Mouse (Mus musculus) thymus, postnatal 10 days (tissue): ENCODE measurements around the gene Abhd11.
"Not testable (repeated sequence)": the region's sequence is repeated elsewhere in the genome, so short reads cannot be mapped to it uniquely, and the experiment has no call there.

Experiments used
- DNase-seq, 2 experiments: peaks; one replicate each; pipeline ENCODE4 v3.0.0; 2021; ENCODE audit warnings: low spot score in 2 of 2

Abhd11 gene

DNA sequence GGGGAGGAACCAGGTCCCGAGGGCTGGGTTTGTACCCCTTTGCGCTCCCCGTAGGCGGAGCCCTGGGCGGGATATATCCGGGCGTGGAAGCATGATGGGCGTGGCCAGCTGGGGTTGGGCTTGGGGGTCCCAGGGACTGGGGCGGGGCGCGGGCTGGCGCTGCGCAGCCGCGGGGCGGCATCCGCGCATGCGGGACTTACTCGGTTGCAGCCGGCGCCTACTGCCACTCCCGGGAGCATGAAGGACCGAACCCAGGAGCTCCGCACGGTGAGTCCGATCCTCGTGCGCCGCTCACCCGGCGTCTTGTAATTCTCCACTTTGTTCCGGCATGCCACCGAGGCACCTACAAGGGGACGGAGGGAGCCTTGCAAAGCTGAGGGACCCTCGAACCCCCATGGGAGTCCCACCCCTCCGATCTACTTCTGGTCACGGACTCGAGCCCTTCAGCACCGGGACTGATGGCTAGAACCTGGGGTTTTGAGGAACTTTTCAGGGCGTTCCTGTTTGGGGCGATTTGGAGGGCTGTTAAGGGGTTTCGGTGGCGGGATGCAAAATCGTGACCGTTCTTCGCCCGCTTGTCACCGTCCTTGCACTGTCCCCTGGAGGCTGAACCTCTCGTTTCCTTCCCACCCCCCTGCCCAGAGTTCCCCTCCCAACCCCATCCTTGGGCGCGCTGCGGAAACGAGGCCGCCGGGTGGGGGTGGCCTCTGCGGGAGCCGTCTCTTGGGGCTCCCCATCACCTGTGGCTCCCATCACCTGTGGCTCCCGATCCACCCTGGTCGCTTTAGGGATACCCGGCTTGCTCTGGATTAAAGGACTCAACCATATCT, 14.6 kb downstream of the Abhd11 start, which contains the start of gene Stx1a:
TSS of gene Stx1a (plus strand) at position 139 of the 830 bp plus-strand sequence.
- peak; percentile 89 to 90 for DNase-seq

DNA sequence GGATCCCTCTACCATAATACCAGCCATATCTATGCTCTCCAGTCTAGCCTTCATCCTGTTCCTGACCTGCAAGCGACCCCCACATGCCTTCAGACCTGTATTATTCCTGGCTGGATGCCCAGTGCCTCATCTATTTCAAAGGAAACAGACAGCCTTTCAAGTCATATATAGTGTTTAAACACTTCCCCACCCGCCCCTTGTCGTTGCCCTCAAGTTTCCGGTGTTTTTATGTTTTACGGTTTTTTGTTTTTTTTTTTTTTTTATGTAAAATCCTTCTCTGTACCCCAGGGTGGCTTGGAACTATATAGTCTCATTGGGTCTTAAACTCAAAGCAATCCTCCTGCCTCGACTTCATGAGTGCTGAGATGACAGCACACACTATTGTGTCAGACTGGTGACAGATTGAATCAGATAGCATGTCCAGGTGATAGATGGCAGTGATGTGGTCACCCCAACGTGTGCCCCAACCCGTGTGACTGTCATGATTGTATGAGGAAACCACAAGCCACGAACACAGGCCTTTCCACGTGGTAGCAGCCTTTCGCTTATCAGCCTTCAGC, 15.8 kb downstream of the Abhd11 start:
- DNase-seq = no peak

DNA sequence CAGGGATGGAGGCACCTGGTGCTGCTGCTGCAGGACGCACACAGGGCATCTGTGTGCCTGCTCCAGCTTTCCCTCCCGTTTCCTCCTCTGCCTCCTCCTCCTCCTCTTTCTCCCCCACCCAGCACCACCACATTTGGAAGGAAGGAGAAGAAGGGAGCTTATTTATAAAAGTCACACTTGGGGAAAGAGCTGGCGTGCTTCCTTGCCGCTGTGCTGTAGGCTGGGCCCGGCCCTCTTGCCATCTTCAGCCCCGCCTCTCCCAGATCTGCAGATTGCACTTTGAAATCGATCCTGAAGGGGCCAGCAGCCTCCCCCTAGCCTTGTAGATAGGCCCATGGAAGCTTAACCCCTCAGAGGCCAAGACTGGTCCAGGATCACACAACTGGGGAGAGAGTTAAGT, 16.9 kb downstream of the Abhd11 start:
- no peak for DNase-seq

DNA sequence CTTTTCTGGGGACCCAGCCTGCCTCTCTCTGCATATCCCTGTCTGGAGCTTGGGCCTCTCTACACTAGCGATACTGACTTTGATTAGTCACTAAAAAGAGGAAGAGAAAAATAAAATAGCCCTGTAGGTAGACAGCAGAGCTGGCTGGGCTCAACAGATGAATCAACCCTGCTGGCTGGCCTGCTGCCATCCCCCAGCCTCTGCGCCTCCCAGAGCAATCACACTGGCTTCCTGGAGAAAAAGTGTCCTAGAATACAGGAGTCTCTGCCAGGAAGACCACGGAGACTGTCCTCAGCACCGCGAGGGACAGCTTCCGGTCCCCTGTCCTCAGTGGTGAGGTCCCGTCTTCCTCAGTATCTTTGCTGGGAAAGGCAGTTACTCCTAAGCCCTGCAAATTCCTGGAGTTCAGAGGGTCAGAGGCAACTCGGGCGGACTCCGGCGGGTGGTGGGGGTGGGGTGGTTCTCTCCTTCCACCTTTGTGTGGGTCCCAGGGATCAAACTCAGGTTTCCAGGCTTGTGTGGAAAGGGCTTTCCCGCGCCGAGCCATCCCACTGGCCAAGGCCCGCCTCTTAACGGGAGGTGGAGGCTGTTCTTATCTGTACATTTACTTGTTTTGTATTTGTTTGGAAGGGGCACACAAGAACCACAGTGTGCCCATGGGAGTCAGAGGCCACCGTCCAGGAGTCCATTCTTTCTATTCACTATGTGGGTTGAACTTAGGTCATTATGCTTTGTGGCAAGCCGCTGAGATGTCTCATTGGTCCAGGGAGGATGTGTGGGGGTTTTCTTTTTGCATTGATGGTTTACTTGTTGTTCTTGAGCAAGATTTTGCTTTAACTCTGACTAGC, 20.3 kb downstream of the Abhd11 start:
- DNase-seq = no peak

DNA sequence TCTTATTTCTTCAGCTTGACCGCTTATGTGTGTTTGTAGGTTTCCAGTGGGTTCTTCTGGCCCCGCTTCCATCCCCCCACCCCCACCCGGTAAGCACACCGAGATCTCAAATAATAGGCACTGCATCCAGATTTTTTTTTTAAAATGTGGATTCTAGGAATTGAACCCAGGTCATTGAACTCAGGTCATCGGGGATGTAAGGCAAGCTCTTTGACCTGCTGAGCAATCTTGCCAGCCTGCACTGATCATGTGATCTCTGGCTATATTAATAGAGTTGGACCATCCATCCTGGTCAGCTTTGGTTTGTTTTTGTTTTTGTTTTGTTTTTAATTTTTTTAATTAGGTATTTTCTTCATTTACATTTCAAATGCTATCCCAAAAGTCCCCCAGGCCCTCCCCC, 23.6 kb downstream of the Abhd11 start:
- DNase-seq = no peak

DNA sequence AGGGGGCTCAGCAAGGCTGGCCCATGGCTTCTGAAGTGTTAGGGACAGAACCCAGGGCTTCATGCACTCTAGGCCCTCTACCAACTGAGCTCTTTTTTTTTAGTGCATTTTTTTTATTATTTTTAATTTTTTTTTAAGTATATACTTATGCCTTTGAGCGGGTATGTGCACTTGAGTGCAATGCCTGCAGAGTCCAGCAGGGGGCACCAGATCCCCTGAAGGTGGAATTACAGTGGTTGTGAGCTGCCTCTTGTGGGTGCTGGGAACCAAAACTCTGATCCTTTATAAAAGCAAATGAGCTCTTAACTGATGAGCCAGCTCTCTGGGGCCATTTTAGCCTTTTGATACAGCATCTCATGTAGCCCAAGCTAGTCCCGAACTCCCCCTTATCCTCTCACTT, 25.6 kb downstream of the Abhd11 start:
- no peak for DNase-seq

DNA sequence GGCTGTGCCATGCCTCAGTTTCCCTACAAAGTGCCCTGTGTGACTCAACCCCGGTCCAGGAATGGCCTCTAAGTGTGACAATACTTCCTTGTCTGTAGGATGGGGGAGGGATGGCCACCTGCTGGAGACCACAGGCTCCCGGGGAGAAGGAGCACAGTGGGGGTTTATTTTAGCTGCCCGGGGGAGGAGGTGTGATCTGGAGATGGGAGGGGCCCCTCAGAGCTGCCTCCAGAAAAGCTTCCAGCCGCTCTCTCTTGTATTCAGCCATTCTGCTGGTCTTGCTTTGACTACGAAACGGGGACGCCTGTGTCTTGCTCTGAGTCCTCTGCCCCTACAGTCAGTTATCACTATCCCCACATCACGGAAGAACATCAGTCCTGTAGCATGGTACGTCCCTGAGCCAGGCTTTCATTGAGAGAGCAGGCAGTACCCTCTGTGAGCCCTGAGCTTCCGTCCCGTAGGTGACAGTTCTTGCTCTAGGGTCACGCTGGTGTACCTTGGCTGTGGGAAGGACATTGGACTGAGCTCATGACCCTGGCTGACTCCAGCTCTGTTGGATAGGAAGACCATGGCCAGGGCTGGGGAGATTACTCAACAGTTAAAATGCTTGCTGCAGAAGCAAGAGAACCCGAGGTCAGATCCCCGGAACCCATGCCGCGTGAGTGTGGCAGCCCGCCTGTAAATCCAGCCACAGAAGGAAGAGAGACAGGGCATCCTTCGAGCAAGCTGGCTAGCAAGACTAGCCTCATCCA, 26.8 kb downstream of the Abhd11 start:
- DNase-seq = no peak

DNA sequence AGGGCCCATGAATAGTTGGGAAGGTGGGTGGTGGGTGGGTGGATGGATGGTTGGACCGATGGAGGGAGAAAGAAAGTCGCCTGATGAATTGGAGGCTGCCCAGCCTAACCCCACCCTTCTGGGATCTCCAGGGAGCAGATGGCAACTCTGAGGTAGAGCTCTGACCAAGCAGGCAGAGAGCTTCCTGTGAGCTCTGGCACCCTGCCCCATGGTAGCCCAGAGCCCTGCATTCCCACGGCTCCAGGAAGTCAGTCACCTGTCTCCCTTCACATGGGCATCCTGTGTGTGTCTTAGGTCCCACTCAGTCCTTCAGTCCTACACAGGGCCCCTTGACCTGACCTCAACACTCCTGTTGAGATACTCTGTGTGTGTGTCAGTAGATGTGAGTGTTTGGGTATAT, 29.0 kb downstream of the Abhd11 start:
- DNase-seq = no peak

DNA sequence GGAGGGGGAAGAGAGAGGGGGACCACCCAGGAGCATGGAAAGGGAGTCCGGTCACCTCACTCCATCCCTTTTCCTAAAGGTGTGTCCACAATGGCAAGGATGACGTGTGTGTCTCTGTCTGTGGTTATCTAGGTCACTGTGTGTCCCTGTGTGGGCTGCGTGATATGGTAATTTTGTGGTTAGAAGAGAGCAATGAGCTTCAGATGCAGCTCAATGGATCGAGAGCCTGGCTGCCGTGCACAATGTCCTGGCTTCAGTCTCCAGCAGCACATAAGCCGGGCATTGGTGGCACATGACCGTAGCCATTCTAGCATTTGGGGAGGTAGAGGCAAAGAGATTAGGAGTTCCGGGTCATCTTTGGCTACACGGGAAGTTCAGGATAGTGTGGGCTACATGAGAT, 30.6 kb downstream of the Abhd11 start:
- DNase-seq = no peak

DNA sequence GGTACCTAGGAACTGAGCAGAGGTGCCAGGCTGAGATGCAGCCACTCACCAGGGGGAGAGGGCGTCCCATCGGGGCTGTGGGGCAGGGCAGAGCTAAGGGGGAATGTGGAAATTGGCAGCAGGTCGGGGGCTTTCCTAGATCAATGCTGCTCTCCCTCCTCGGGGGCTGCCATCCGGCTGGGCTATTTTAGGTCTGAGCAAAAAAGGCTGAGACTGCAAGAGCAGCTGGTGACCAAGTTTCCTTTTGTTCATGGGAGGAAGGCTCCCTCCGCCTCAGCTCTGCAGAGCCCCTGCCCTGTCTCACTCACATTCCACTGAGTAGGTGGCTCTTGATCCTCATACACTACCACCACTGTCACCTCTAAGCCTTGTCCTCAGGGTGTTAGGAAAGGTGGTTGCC, 31.1 kb downstream of the Abhd11 start:
- DNase-seq = no peak

DNA sequence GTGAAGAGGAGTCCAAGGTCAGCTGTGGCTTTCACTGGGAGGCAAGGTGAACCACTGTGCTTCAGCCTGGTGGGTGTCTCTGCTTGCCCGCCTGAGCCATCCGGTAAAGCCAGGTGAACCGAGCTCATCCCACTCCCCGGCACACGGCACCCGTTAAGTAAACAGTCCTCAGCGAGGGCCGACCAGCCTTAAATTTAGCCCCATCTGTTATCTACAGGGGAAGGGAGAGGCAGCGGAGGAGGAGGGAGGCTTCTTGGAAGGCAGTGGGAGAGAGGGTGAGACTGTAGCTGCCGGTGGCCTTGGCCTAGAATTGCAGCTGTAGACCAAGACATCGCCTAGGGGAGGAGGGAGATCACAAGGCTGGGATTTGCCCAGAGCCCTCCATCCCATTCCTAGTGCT, 31.8 kb downstream of the Abhd11 start:
- DNase-seq = no peak

DNA sequence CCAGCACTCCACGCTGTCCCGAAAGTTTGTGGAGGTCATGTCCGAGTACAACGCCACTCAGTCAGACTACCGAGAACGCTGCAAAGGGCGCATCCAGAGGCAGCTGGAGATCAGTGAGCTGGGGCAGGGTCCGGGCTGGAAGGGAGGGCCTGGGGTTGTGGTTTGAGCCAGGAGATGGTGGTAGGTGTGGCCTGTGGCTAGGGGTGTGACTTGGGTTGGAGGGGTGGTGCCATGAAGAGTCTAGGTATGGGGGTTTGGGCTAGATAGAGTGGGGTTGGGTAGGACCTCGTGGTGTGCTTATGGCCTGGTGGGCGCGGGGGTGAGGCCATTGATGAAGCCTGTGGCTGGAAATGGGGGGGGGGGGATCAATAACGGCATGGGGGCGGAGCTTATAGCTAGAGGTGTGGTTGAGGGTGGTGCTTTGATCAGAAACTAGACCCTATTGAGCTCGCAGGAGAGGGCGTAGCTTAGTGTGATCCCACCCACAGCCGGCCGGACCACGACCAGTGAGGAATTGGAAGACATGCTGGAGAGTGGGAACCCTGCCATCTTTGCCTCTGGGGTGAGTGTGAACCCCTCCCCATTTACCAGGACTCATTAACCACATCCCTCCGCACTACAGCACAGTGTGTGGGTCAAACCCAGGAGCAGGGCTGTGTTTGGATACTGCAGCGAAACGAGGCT, 33.3 kb downstream of the Abhd11 start:
- no peak for DNase-seq

DNA sequence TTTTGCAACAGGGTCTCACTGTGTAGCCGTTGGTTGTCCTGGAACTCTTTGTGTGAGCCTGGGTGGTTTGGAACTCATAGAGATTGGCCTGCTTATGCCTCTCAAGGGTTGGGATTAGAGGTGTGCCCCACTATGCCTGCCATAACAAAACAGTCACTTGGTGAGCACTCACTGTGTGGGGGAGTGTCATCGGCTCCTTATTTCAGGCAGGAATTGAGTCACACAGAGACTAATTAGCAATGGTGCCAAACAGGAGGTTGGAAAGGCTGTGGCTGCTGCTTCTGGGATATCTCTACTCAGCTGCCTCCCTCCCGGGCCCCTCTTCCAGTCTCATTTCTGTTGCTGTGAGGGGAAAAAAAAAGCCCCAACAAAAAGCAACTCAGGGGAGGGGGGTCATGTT, 35.6 kb downstream of the Abhd11 start:
- DNase-seq = no peak

DNA sequence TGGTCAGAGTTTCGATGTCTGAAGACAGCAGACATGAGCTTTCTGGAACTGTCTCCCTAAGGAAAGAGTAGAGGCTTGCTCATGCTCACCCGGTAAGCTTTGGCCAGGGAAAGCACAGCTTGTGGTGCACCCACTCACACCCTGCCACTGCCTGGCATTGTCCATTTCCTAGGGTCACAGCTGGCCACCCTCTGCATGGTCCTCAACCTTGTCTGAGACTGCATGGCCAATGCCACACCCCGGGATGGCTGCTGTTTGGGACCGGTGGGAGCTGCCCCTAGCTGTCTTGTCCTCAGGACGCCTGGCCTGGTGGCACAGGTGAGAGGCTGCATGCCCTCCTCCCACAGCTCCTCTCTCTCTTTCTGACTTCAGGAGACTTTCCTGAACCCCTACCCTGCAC, 39.6 kb downstream of the Abhd11 start:
- no peak for DNase-seq

DNA sequence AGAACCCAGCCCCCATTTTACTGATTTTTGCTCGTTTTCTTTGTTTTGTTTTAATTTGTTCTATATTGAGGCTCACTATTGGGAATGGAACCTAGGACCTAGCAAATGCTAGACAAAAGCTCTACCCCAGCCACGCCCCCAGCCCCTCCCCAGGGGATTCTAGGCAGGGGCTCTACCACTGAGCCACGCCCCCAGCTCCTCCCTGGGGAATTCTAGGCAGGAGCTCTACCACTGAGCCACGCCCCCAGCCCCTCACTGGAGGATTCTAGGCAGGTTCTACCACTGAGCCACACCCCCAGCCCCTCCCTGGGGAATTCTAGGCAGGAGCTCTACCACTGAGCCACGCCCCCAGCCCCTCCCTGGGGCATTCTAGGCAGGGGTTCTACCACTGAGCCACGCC, 40.3 kb downstream of the Abhd11 start:
- DNase-seq = not testable (repeated sequence)

DNA sequence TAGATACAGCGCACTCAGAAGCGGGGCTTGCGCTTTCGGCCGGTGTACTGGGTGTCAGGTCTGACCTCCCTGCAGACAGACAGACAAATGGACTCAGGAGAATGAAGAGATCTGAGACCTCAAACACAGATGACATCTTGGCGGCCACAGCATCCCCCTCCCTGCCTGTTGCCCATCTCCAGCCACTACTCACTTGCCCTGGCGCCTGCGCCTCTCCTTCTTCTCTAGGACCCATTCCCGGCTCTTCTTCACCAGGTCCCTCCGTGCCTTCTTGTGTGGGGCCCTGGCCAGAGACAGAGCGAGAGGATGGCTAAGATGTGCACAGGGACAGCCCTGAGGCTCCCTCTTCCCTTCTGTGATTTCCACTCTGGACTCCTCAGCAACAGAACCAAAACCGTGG, 44.4 kb downstream of the Abhd11 start:
- no peak for DNase-seq
